ENCODE assay signal across 8 mouse cellular contexts in the genomic region with DNA sequence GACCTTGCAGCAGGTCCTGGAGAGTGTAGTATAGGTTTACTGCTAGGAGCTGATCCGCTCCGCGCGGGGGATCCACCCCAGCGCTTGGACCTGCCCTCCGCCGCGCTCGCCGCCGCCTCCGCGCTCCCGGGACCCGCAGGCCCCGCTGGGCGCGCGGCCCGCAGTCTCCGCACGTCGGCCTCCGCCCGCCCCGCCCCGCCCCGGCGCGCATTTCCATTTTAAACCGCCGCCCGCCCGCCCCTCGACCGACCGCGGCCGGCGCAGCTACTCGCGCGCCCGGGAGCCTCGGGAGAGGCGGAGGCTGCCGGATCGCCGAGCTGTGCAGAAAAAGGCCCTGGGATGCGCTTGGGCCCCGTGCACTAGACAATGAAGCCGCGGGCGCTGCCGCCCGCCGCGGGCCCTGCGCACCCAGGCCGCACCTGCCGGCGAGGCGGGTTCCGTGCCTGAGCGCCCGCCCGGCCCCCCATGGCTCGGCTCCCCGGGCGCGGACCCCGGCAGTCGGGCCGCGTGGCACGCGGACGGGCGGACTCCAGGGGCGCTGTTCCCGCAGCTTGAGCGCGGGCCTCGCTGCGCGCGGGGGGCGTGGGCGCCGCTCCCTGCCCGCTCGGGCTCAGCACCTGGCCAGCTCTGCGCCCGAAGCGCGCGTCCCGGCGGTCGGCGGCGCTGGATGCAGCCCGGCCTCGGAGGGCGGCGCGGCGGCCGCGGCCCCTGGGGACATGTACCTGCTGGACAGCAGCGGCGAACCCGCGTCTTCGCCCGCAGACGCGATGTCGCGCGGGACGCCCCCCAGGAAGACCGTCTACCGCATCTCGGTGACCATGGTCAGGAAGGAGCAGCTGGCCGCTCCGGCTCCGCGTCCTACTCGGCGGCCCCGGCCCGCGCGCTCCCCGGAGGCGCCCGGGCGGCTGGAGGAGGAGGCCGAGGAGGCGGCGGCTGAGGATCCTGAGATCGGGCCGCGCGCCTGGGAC.
DNase-seq lines count a peak whose midpoint lies in the region; ATAC-seq and TF ChIP-seq lines count a peak whose summit lies in the region.

No protein-coding gene starts in this region.

- peak overlapping the region; percentile 91 for H3K9ac ChIP-seq in forebrain, postnatal 0 days
- peak overlapping the region; percentile 59 for H3K9ac ChIP-seq in lung, embryonic 14.5 days

- no peaks in the 10 kb centered on the region for H3K4me1 ChIP-seq in G1E (ENCODE audit: insufficient read depth, low read depth, low read length)
- H3K4me1 ChIP-seq in forebrain, postnatal 0 days (ENCODE audit: insufficient read depth) = peaks cover 38% of the 10 kb centered on the region
- H3K4me1 ChIP-seq in lung, embryonic 14.5 days (ENCODE audit: insufficient read depth) = peaks cover 7% of the 10 kb centered on the region

- no peak for ATAC-seq in G1E (ENCODE audit: extremely low read depth, insufficient number of reproducible peaks, low FRiP score, poor library complexity, severe bottlenecking)
- ATAC-seq in forebrain, postnatal 0 days = peak; percentile 84
- ATAC-seq in lung, embryonic 14.5 days (ENCODE audit: insufficient read depth) = peak; percentile 80

- DNase-seq in G1E (ENCODE audit: low spot score) = no peak
- peak; percentile 88 for DNase-seq in cerebellum, adult 11-12 months
- DNase-seq in forebrain, postnatal 0 days = peak; percentile 94
- DNase-seq in heart, postnatal 25 days (ENCODE audit: low spot score) = peak; percentile 60
- peak; percentile 71 for DNase-seq in layer of hippocampus, adult 9-11 months
- DNase-seq in lung, embryonic 14.5 days = peak; percentile 90
- DNase-seq in ovary, postnatal 36 days (ENCODE audit: low spot score) = peak; percentile 84
- peak; percentile 82 for DNase-seq in urinary bladder, postnatal 25 days (ENCODE audit: low spot score)

- WGBS in forebrain, postnatal 0 days = under 1% methylated on average over 134 of the region's 146 CpGs
- WGBS in lung, embryonic 14.5 days = under 1% methylated on average over 116 of the region's 146 CpGs

- H3K27ac ChIP-seq in forebrain, postnatal 0 days (ENCODE audit: low read depth, low read length) = peak overlapping the region; percentile 95
- H3K27ac ChIP-seq in lung, embryonic 14.5 days (ENCODE audit: low read depth) = no peak overlapping the region

- no peaks in the 10 kb centered on the region for H3K27me3 ChIP-seq in G1E (ENCODE audit: insufficient read depth, low read length)
- H3K27me3 ChIP-seq in forebrain, postnatal 0 days (ENCODE audit: insufficient read depth, low read length) = no peaks in the 10 kb centered on the region
- peaks cover 21% of the 10 kb centered on the region; the same call in 1 of the 2 replicates for H3K27me3 ChIP-seq in lung, embryonic 14.5 days (ENCODE audit: insufficient read depth, low read length)

- H3K9me3 ChIP-seq in G1E (replicated peaks) = peaks cover 83% of the 10 kb centered on the region
- H3K9me3 ChIP-seq in forebrain, postnatal 0 days (ENCODE audit: low read length) = no peaks in the 10 kb centered on the region
- no peaks in the 10 kb centered on the region for H3K9me3 ChIP-seq in lung, embryonic 14.5 days (ENCODE audit: low read depth, low read length)

- H3K4me3 ChIP-seq in G1E (ENCODE audit: low read depth, low read length) = peak overlapping the region; percentile 31; the same call in 1 of the 2 replicates
- peak overlapping the region; percentile 84 for H3K4me3 ChIP-seq in forebrain, postnatal 0 days (ENCODE audit: low read depth, low read length)
- peak overlapping the region; percentile 63 for H3K4me3 ChIP-seq in lung, embryonic 14.5 days (ENCODE audit: low read depth, low read length)

- no peak for TF ChIP-seq CTCF in G1E (IDR thresholded peaks at IDR 0.05; ENCODE audit: low read depth, low read length)
- peak; percentile 41 for TF ChIP-seq CTCF in forebrain, postnatal 0 days (IDR thresholded peaks at IDR 0.05; ENCODE audit: low read depth)
- TF ChIP-seq CTCF in lung, embryonic 14.5 days (IDR thresholded peaks at IDR 0.05; ENCODE audit: low read depth) = no peak

- peak overlapping the region; percentile 97 for H3K4me2 ChIP-seq in forebrain, postnatal 0 days (ENCODE audit: low read depth)
- H3K4me2 ChIP-seq in lung, embryonic 14.5 days = peak overlapping the region; percentile 100

- intact Hi-C loops in heart, postnatal 25 days (cut with DNase I) = loop anchor here (2.0 to 5.0 kb wide), 4 partner anchors 24 to 258 kb away; no protein-coding TSS in a partner anchor

- no peaks in the 10 kb centered on the region for H3K36me3 ChIP-seq in G1E (replicated peaks)
- no peaks in the 10 kb centered on the region for H3K36me3 ChIP-seq in forebrain, postnatal 0 days (ENCODE audit: insufficient read depth)
- no peaks in the 10 kb centered on the region for H3K36me3 ChIP-seq in lung, embryonic 14.5 days (ENCODE audit: insufficient read depth)

Comparison
In these comparisons a context has a peak if more than half of its experiments do, and no peak if none do; other contexts are left out.
1. H3K4me3 ChIP-seq: peak in every context shown above with its lines; median percentile 84 in forebrain, postnatal 0 days; 63 in lung, embryonic 14.5 days; 31 in G1E.